Mouse (Mus musculus) urinary bladder, adult 18-20 months (tissue): ENCODE measurements at regions not wholly inside any gene's neighbourhood (a gene's known extent, or its start where the extent isn't known, plus 50 kb on each side); places are given as distances from the start of the nearest gene placed in this dataset.

Experiments used
- DNase-seq, 2 experiments: peaks; one replicate each; pipeline ENCODE4 v3.0.0; 2022; ENCODE audit warnings: low spot score in 2 of 2, mixed read lengths in 2 of 2

DNA sequence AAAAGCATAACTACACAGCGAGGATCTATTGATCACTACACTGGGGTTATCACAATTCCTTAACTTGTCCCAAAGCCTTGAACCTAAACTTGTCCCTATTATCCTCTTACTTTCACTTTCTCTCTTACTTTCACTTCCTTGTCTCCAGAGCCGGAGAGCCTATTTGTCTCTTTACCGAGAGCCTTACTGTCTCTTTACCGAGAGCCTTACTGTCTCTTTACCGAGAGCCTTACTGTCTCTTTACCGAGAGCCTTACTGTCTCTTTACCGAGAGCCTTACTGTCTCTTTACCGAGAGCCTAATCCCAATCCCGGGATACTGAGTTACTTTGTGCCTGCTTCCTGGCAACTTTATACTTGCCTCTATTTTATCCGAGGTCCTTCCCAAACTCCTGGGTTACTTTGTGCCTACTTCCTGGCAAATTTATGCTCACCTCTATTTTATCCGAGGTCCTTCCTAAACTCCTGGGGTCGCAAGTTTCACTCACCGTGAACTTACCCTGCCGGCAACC is 335.3 kb upstream of the Ccng1 start:
- peak; percentile 6 to 24 for DNase-seq

GRCm38 (mm10) chr11:41063570-41063969 is 308.5 kb upstream of the Ccng1 start:
- no peak for DNase-seq

DNA sequence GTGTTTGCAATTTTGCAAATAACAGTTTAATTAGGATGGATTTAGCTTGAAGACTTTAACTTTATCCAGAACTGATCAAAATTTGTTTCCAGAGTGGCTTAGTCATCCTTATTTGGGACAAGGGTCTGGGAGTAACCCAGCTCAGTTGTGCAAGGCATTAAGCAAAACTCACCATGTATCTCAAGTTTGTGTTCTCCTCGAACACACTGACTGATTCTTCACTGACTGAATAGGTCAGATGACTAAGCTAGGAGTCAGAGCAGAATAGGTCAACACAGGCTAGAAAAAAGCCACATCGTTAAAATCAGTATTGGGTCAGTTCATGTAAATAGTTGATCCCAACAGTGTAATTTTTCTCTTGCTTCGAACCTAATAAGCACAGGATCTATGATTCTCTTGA is 302.7 kb upstream of the Ccng1 start:
- peak in 1 of 2 experiments; percentile 6 for DNase-seq

- no peak for DNase-seq
Measured at GRCm38 (mm10) chr11:41030018-41030417, 274.9 kb upstream of the Ccng1 start.

DNA sequence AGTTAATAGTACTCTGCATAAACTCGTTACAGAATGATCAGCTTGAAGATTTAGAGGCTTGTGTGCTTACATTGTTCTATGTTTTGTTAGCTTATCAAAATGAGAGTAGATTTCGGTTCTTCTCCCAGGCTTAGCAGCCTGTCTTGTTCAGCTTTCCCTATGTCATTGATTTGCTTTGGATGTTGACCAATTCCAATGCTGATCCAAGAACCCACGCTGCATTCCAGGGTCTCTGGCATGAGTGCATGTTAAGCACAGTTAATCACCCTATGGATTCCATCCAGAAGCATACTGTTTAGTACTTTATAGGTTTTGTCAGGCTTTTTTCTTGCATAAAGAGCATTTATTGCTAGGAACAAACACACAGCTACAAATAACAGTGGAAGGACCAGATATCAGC is 255.0 kb upstream of the Ccng1 start:
- no peak for DNase-seq

DNA sequence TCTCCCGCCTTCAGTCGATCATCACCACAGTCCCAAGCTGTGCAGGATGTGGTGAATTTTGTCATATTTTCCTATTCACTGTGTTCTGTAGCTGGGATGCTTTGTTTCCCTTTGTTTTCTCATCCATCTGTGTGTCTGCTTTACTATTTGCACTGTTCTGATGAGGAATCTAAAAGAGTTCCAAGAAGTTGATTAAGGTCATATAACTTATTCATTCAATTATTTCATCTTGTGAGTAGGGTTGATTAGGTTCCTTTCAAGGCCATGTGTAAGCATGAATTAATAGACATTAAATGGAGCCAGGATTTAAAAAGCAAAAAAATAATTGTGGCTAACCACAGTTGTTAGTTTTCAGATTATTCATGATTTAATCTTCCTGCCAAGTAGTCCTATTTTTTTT is 217.7 kb upstream of the Ccng1 start:
- DNase-seq, result no peak

GRCm38 (mm10) chr11:40927168-40927567 is 172.1 kb upstream of the Ccng1 start:
- DNase-seq, result peak; percentile 18 to 35

GRCm38 (mm10) chr11:40891485-40891884 is 136.4 kb upstream of the Ccng1 start:
- DNase-seq, result no peak

DNA sequence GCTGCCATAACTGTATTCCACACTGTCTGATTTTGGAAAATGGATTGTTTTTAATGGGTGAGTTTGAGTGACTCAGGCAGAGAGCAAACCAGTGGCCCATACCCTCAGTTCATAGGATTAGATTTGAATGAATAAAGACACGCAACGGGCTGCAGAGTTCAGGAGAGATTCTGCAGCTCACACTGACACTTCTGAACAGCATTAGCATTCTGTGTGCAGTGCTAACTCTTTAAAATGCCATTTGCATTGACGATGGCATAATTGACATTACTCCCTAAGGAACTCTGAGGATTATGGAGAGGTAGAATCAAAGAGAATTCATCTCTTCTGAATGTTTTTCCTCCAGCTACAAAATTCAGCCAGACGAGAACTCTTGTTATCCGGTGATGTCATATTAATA is 129.4 kb upstream of the Ccng1 start:
- no peak for DNase-seq

- no peak for DNase-seq
Measured at GRCm38 (mm10) chr11:40879589-40879988, 124.5 kb upstream of the Ccng1 start.

- no peak for DNase-seq
Measured at GRCm38 (mm10) chr11:40873002-40873401, 117.9 kb upstream of the Ccng1 start.

DNA sequence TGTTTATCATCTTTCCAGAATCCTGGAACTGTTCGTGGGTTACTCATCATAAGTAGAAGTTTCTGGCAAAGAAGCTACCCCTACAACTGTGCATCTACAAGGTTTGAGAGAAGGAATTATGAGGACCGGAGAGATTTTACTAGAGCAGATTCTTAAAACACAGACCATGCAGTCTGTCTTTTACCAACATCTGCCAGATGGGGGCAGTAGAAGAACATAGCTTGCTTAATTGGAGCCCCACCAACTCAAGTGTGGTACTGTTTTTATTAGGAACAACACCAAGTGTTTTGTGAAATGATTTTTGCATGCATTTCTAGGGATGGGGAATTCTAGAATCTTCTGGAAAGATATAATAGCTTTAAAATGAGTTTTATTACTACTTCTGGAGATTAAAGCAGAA is 110.6 kb upstream of the Ccng1 start:
- DNase-seq, result no peak

GRCm38 (mm10) chr11:40851361-40851760 is 96.2 kb upstream of the Ccng1 start:
- DNase-seq, result no peak

GRCm38 (mm10) chr11:40850652-40851092 is 95.6 kb upstream of the Ccng1 start:
- peak in 1 of 2 experiments; percentile 6 for DNase-seq

- DNase-seq, result no peak
Measured at GRCm38 (mm10) chr11:40846586-40846985, 91.5 kb upstream of the Ccng1 start.

DNA sequence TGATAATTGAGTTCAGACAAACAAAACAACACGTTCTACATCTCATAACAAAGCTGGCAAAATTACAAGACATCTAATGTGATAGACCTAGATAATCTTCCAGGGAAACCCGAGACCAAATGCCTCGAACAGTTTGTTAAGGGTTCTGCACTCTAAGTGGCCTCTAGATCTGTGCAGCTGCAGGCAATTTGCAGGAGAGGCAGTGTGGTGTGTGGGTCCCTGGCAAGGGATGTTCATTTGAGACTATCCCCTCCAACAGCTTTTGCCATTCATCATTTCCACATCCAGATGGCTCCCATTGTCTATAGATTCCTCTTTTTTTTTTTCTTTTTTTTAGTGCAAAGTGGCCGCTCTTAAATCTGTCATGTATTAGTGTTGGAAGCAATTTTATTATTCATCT is 80.3 kb upstream of the Ccng1 start:
- DNase-seq, result no peak
